Mouse (Mus musculus) E14TG2a.4 (cell line): Measurements from ENCODE around the gene Trhr2.

Source experiments
- CTCF ChIP-seq: conservative IDR thresholded peaks from 2 replicates; pipeline ENCODE4 v1.5.1; 2014; ENCODE audit warnings: low read length
- NANOG ChIP-seq: IDR thresholded peaks from 2 replicates; pipeline ENCODE4 v1.6.1; 2014; ENCODE audit warnings: borderline replicate concordance, low read length, mixed read lengths
- POU5F1 ChIP-seq: IDR thresholded peaks from 2 replicates; pipeline ENCODE4 v1.6.1; 2014; ENCODE audit warnings: low read length, borderline replicate concordance

GRCm38 (mm10) chr8:122343758-122344157 is 16.8 kb downstream of the Trhr2 start:
- TF ChIP-seq CTCF, result no peak
- no peak for TF ChIP-seq NANOG
- no peak for TF ChIP-seq POU5F1
